Mouse (Mus musculus): ENCODE data around the gene Apoc3.

Gene Apoc3

DNA sequence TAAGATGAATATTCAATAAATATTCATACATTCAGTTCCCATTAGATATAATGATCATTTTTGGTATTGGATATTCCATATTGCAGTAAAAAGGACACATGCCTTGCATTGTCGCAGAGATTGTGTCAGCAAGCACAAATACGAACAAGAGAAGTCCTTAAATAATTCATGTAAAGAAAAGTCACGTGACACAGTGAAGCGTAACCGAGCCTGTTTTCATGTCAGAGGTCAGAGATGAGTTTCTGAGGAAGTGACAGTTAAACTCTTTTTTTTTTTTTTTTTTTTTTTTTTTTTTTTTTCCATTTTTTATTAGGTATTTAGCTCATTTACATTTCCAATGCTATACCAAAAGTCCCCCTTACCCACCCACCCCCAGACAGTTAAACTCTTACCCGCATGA lies 42.8 kb downstream of the Apoc3 start:
- no peak for DNase-seq (ENCODE audit: low spot score)

GRCm38 (mm10) chr9:46191644-46192043 lies 43.8 kb downstream of the Apoc3 start:
- no peak for DNase-seq (ENCODE audit: low spot score)

DNA sequence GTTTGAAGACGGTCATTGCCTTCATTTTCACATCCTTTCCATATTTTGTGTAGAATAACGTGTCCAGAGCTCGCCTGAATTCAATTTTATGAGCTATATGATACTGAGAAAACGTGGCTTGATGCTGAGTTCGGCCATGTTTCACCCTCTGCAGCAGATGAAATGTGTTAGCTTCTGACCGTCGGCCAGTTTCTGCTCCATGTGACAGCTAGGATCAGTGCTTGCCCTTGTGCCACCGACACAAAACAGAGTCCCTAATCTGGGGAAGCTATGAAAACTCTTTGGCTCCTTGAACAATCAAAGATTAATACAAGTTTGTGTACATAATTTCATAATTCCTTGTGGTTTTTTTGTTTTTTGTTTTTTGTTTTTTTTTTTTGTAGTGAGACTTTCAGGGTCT lies 44.2 kb downstream of the Apoc3 start:
- no peak for DNase-seq (ENCODE audit: low spot score)

DNA sequence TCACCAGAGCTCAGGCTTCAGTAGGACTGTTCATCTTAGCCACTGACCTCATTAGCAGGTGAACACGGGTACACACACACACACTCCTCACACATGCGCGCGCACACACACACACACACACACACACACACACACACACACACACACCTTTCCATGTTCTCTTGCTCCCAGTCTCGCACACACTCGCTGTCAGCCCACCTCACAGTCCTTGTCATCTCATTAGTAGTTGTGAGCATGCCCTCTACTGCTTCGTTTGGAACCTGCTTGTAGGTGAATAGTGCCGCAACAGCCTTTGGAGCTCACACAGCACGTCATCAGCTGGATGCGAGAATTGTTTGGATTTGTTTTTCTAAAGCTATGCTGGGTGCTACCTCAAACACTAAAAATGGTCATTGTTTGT lies 46.1 kb downstream of the Apoc3 start:
- DNase-seq (ENCODE audit: low spot score) = no peak

GRCm38 (mm10) chr9:46188956-46189355 lies 46.5 kb downstream of the Apoc3 start:
- DNase-seq (ENCODE audit: low spot score) = no peak

DNA sequence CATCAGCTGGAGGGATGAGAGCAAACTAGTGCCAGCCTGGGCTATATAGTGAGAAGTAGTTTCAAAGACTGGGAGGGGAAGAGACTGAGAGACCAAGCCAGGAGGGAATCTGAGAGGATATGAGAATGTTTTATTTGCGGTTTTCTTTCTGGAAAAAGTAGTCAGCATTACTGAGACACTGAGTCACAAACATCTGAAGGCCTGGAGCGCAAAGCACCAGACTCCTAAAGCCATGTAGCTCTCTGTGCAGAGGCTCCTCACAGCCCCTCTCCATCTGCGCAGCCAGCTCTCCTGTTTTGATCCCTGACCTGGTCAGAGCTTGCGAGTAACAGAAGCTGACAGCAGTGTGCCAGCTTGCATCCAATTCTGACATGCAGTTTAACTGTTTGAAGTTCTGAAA lies 47.1 kb downstream of the Apoc3 start:
- no peak for DNase-seq (ENCODE audit: low spot score)

DNA sequence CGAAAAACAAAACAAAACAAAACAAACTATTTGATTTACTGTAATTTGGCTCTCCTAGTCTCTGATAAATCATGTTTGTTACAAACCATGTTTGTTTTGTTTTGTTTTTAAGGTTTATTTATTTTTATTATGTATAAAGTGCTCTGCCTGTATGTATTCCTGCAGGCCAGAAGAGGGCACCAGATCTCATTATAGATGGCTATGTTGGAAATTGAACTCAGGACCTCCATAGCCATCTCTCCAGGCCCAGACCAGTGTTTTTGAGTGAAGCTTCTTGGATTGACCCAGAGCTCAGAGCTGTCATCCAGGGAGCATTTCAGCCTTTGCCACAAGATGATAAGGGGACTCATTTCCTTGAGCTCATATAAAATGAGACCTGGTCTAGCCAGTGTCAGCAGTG lies 49.0 kb downstream of the Apoc3 start:
- DNase-seq (ENCODE audit: low spot score) = no peak

- DNase-seq (ENCODE audit: low spot score) = no peak
These were observed 50.2 kb downstream of the Apoc3 start for GRCm38 (mm10) chr9:46185191-46185590.

GRCm38 (mm10) chr9:46184542-46184941 lies 50.9 kb downstream of the Apoc3 start:
- DNase-seq (ENCODE audit: low spot score) = no peak

Measured in testis, postnatal 10 days (tissue).